Mouse (Mus musculus) adrenal gland, postnatal 14 days (tissue): ENCODE results near the gene Ell3. TPM values are rescaled to one million over a fixed set of nuclear protein-coding genes. Genes with fewer than 3 reads are reported as not detected.

Experiments
- microRNA-seq, 2 experiments: library from miRNA; unstranded; fragments of <30 nt; microRNA quantifications; one replicate each; pipeline ENCODE4 v1.2.0; 2021
- total RNA-seq: library from RNA; stranded (reverse); gene quantifications from 2 replicates; pipeline ENCODE4 v1.2.3, GENCODE M21; 2021

The Ell3 gene
- total RNA-seq, 1 experiment from 2014 or later, result 0.26 TPM

Small RNA genes lying within 50 kb of the gene (microRNA-seq; reads per million reads assigned to microRNA genes)
- gene Gm22953, result 0 reads per million in 2 experiments

Other genes with a start within 250 kb of the Ell3 start
- 58.6 and 59.9 TPM in 2 replicates for gene Trp53bp1, start 172.9 kb downstream of the Ell3 start, total RNA-seq
- gene Map1a, start 154.7 kb downstream of the Ell3 start, total RNA-seq, result 5.1 and 12.0 TPM in 2 replicates
- 51.8 and 51.9 TPM in 2 replicates for gene Ppip5k1, start 88.9 kb downstream of the Ell3 start, total RNA-seq
- gene Ckmt1, start 86.6 kb downstream of the Ell3 start, total RNA-seq, result 5.3 and 8.2 TPM in 2 replicates
- gene Strc, start 57.1 kb downstream of the Ell3 start, total RNA-seq, result not detected in 2 replicates
- gene Pdia3, start 30.5 kb downstream of the Ell3 start, total RNA-seq, result 306 and 320 TPM in 2 replicates
- gene Catsper2, start 30.5 kb downstream of the Ell3 start, total RNA-seq, result 3.5 and 3.6 TPM in 2 replicates
- 386 and 388 TPM in 2 replicates for gene Serf2, start 4.9 kb upstream of the Ell3 start, total RNA-seq
- gene Hypk, start 9.0 kb upstream of the Ell3 start, total RNA-seq, result 41.8 and 48.5 TPM in 2 replicates
- gene Serinc4, start 12.5 kb upstream of the Ell3 start, total RNA-seq, result 0.53 TPM in 1 of 2 replicates, not detected in the other
- 32.0 and 32.1 TPM in 2 replicates for gene Mfap1b, start 29.8 kb upstream of the Ell3 start, total RNA-seq
- 28.2 and 29.6 TPM in 2 replicates for gene Mfap1a, start 62.4 kb upstream of the Ell3 start, total RNA-seq
- gene Wdr76, start 62.4 kb upstream of the Ell3 start, total RNA-seq, result 7.4 and 7.6 TPM in 2 replicates